Mouse (Mus musculus) liver, adult (tissue): Measurements from ENCODE around the gene Fstl3.

ENCODE experiments used
- GATA4 ChIP-seq: IDR thresholded peaks from 2 replicates; pipeline ENCODE4 v1.6.1; 2014; ENCODE audit warnings: mild to moderate bottlenecking, low read length; ENCODE audit not compliant: insufficient replicate concordance

Gene Fstl3

GRCm38 (mm10) chr10:79811736-79812637 lies 34.9 kb downstream of the Fstl3 start:
- TF ChIP-seq GATA4, result no peak

GRCm38 (mm10) chr10:79814271-79814842 lies 37.3 kb downstream of the Fstl3 start:
- no peak; the same call in 1 of the 2 replicates for TF ChIP-seq GATA4

- no peak for TF ChIP-seq GATA4
Measured at GRCm38 (mm10) chr10:79815671-79816494, 38.8 kb downstream of the Fstl3 start.

GRCm38 (mm10) chr10:79817111-79817510 lies 40.0 kb downstream of the Fstl3 start:
- TF ChIP-seq GATA4, result no peak

GRCm38 (mm10) chr10:79818225-79818624 lies 41.2 kb downstream of the Fstl3 start:
- TF ChIP-seq GATA4, result no peak

GRCm38 (mm10) chr10:79819606-79820005 lies 42.5 kb downstream of the Fstl3 start:
- no peak for TF ChIP-seq GATA4

- TF ChIP-seq GATA4, result no peak
Measured at GRCm38 (mm10) chr10:79820277-79820676, 43.2 kb downstream of the Fstl3 start.

GRCm38 (mm10) chr10:79820782-79821181 lies 43.7 kb downstream of the Fstl3 start, which contains the start of gene Misp:
Misp (plus strand) TSS chr10:79820989.
- TF ChIP-seq GATA4, result no peak

- TF ChIP-seq GATA4, result no peak
Measured at GRCm38 (mm10) chr10:79821731-79822130, 44.7 kb downstream of the Fstl3 start.

GRCm38 (mm10) chr10:79822372-79822771 lies 45.3 kb downstream of the Fstl3 start:
- no peak for TF ChIP-seq GATA4

GRCm38 (mm10) chr10:79823011-79823410 lies 45.9 kb downstream of the Fstl3 start:
- no peak for TF ChIP-seq GATA4

GRCm38 (mm10) chr10:79824413-79824812 lies 47.3 kb downstream of the Fstl3 start:
- TF ChIP-seq GATA4, result peak; percentile 63; the same call in 1 of the 2 replicates

- no peak for TF ChIP-seq GATA4
Measured at GRCm38 (mm10) chr10:79831583-79831982, 54.5 kb downstream of the Fstl3 start.
